Mouse (Mus musculus): Measurements from ENCODE around the gene Hmox1. TPM values are rescaled to one million over a fixed set of nuclear protein-coding genes. Genes with fewer than 3 reads are reported as not detected.

Gene Hmox1
- total RNA-seq, 2 experiments from 2014 or later, result 32.6 to 33.4 TPM

GRCm38 (mm10) chr8:75088989-75089881 is 4.2 kb upstream of the Hmox1 start:
- DNase-seq (ENCODE audit: low spot score in 2 of 2), result peak; percentile 42 to 77

- no peak for DNase-seq (ENCODE audit: low spot score in 2 of 2)
Observed at GRCm38 (mm10) chr8:75090781-75091365, 2.5 kb upstream of the Hmox1 start.

DNA sequence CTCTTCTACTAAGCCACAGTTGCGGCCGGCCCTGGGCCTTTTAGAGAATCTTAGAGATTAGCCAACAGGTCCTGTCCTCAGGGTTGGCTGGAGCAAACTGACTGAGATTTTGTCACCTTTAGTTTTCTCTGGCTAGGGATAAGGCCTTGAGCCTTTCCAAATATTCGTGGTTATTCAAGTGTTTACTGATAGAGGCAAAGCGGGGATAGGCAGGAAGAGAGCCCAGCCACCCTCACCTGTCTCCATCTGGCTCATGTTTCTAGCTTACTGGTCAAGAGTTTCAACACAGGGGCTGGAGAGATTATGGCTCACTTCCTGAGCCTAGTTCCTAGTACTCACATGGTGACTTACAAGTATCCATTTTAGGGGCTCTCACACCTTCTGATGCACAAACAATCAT is 9.5 kb downstream of the Hmox1 start:
- DNase-seq (ENCODE audit: low spot score in 2 of 2), result no peak

DNA sequence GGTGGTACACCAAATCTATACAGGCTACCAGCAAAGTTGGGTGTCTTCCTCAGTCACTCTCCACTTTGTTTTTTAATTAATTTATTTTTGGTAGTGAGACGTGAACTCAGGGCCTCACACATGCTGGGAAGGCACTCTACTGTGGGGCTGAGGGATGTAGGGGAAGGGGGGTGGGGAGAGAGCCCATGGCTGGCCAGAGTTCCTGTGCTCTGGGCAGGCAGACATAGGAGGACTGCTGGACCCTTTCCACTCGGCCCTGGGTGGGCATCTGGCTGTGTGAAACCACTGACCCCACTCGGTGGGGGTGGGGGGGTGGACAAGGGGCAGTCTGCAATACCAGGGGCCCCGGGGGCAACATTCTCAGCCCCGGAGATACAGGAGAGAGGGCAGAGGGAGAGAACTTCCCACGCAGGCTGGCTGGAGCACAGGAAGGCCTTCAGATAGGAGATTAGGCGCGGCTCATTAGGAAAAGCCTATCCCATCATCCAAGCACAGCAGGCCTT is 10.0 kb downstream of the Hmox1 start:
- no peak for DNase-seq (ENCODE audit: low spot score in 2 of 2)

DNA sequence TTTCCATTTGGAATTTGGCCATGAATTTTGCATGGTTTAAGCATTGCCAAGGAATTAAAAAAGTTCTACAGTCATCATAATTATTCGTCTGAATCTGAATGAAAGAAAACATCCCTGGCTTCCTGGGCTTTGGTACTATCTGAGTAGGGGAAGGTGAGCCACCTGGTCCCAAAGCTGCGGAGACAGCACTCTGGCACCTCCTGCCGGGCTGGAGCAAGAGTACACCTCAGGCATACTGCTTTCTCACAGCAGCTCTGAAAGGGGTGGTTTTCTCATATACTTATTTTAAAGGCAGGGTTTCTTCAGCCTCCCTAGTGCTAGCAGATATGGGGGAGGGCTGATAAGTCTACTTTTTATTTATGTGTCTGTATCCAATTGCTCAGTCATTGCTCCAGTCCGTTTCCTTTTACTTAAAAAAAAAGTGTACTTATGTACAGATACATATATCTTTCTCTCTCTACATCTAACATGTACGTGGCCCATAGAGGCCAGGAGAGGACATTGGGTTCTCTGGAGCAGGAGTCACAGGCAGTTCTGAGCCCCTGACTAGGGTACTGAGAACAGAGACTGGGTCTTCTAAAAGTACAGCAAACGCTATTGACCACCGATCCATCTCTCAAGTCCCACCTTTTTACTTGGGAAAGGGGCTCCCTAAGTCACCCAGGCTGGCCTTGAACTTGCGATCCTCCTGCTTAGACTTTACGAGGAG is 15.3 kb downstream of the Hmox1 start:
- peak; percentile 49 to 80 for DNase-seq (ENCODE audit: low spot score in 2 of 2)

GRCm38 (mm10) chr8:75109236-75109967 is 16.0 kb downstream of the Hmox1 start, which contains the start of gene Mcm5:
TSS of gene Mcm5 (plus strand) at chr8:75109569.
- peak; percentile 95 to 99 for DNase-seq (ENCODE audit: low spot score in 2 of 2)

- no peak for DNase-seq (ENCODE audit: low spot score in 2 of 2)
Observed at GRCm38 (mm10) chr8:75110093-75110492, 16.7 kb downstream of the Hmox1 start.

DNA sequence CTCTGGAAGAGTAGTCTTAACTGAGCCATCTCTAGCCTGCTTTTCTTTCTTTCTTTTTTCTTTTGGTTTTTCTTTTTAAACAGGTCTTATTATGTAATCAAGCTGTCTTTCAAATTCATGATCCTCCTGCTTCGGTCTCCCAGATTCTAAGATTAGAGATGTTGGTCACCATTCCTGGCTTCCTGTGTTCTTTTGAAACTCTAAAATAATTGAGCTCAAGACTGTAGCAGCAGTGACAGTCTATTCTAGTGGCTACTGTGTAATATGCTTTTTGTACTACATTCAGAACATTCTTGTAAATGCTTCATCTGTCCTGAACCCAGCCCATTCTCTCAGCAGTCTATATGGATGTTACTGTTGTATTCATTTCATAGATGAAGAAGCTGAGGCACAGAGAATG is 25.1 kb downstream of the Hmox1 start:
- no peak for DNase-seq (ENCODE audit: low spot score in 2 of 2)

DNA sequence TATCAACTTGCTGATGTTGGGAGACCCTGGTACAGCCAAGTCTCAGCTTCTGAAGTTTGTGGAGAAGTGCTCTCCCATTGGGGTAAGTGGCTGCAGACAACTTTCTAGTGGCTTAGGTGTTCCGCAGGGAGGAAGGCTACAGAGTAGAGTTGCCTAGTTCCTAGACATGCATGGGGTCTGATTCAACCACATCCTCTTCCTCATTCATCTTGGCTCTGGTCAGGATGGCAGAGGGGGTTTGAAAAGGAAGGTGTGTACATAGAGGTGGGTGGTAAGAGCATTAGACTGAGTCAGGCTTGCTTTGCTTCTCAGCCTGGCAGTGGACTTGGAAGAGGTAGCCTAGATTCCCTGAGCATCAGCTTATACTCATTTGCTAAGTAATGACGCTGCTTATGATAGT is 25.9 kb downstream of the Hmox1 start:
- DNase-seq (ENCODE audit: low spot score in 2 of 2), result no peak

DNA sequence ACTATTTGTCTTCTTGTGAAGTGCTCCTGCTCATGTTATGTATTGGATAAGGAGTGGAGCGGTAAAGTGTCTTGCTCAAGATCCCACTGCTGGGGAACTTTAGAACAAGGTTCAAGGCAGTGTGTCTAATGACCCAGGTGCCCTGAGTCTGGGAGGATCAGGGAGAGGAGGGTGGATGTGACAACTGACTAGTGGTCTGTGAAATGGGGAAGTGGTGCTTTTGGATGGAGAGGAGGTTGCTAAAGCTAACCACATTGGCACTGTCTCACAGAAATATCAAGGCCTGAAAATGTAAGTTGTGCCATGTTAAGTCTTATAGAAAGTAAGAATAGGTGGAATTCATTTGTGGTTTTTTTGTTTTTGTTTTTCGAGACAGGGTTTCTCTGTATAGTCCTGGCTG is 26.3 kb downstream of the Hmox1 start:
- no peak for DNase-seq (ENCODE audit: low spot score in 2 of 2)

- DNase-seq (ENCODE audit: low spot score in 2 of 2), result no peak
Observed at GRCm38 (mm10) chr8:75127406-75127805, 34.0 kb downstream of the Hmox1 start.

DNA sequence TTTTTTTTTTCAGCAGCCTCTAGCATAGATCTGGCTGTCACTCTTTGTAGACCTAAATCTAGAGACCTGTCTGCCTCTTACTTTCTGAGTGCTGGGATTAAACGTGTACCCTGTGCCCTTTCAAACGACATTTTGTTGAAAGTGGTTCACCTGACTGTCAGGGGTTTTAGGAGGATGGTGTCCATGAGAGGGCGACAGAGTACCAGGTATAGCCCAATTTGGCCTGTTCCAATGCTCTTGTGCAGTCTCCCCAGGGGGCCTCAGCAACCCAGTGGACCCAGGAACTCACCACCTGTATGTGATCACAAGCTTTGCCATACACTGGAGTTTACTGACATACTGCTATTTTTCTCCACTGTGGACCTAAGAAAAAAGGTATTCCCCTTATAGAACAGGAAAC is 39.1 kb downstream of the Hmox1 start:
- DNase-seq (ENCODE audit: low spot score in 2 of 2), result no peak

DNA sequence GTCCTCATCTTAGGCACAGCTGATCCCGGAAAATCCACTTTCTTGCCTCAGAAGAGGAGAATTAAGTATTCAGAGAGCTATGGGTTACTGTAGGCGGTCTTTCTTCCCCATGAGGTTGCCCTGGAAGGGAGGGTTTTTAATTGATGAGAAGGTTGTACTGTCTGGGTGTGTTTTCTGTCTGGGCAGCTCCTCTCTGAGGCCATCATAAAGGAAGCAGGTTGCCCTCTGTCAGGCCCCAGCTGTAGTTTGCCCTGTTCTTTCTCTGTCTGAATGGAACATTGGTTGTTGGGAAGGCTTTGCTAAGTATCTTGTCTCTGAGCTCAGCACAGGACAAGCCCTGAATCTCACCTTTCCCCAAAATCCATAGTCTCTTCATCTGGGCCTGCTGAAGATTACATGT is 40.0 kb downstream of the Hmox1 start:
- DNase-seq (ENCODE audit: low spot score in 2 of 2), result no peak

GRCm38 (mm10) chr8:75134603-75135391 is 41.4 kb downstream of the Hmox1 start:
- DNase-seq (ENCODE audit: low spot score in 2 of 2), result peak in 1 of 2 experiments; percentile 48

GRCm38 (mm10) chr8:75135756-75136155 is 42.3 kb downstream of the Hmox1 start:
- DNase-seq (ENCODE audit: low spot score in 2 of 2), result no peak

- no peak for DNase-seq (ENCODE audit: low spot score in 2 of 2)
Observed at GRCm38 (mm10) chr8:75136256-75136655, 42.8 kb downstream of the Hmox1 start.

GRCm38 (mm10) chr8:75137536-75137935 is 44.1 kb downstream of the Hmox1 start:
- DNase-seq (ENCODE audit: low spot score in 2 of 2), result no peak
